17 mouse cellular contexts compared by ENCODE assay signal in the genomic region with DNA sequence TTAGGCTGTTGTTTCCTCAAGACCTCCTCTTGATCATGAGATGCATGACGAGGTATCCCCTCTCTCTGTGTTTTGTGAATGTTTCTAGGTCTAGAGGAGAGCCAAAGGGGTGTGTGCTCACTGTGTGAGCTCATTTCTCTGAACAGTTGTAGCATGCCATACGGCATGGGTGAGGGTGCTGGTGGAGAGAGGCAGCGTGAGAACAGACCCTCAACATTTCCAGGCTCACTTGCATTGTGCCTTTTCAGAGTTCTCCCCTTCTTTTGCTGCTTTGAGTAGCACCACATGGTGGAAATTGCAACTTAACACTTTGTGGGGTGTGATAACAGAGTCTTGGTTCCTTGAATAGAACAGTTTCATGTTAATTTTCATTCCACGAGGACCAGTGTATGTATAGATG.
DNase-seq lines count a peak whose midpoint lies in the region; ATAC-seq and TF ChIP-seq lines count a peak whose summit lies in the region.
"Had no signal": no experiment of that assay in that cellular context is flagged by ENCODE, and none has a peak within 500 bp of the region (broad histone marks: within the 10 kb centered on the region; RNA-seq: fewer than 3 reads in every experiment).

No protein-coding gene starts in this region.

- no peaks in the 10 kb centered on the region for H3K27me3 ChIP-seq in heart, embryonic 12.5 days (replicated peaks)
- H3K27me3 ChIP-seq in hindbrain, postnatal 0 days (ENCODE audit: insufficient read depth, low read length), result no peaks in the 10 kb centered on the region
- H3K27me3 ChIP-seq: embryonic facial prominence, embryonic 13.5 days; forebrain, embryonic 13.5 days; hindbrain, embryonic 13.5 days; intestine, embryonic 15.5 days had no signal

- no peak overlapping the region for H3K4me2 ChIP-seq in heart, embryonic 12.5 days
- no peak overlapping the region for H3K4me2 ChIP-seq in hindbrain, postnatal 0 days (ENCODE audit: low read depth, low read length)
- H3K4me2 ChIP-seq: embryonic facial prominence, embryonic 13.5 days; forebrain, embryonic 13.5 days; hindbrain, embryonic 13.5 days; intestine, embryonic 15.5 days had no signal

- intact Hi-C loops in heart, postnatal 10 days (cut with DNase I), result no loop called here

- H3K36me3 ChIP-seq in heart, embryonic 12.5 days, result no peaks in the 10 kb centered on the region
- no peaks in the 10 kb centered on the region for H3K36me3 ChIP-seq in hindbrain, postnatal 0 days (ENCODE audit: insufficient read depth, low read length)
- H3K36me3 ChIP-seq: embryonic facial prominence, embryonic 13.5 days; hindbrain, embryonic 13.5 days; intestine, embryonic 15.5 days had no signal

- no peak overlapping the region for H3K4me3 ChIP-seq in heart, embryonic 12.5 days
- H3K4me3 ChIP-seq in hindbrain, postnatal 0 days (ENCODE audit: low read length), result no peak overlapping the region
- H3K4me3 ChIP-seq: embryonic facial prominence, embryonic 13.5 days; forebrain, embryonic 13.5 days; hindbrain, embryonic 13.5 days; intestine, embryonic 15.5 days had no signal

- WGBS in heart, embryonic 12.5 days, result 55% methylated on average over 4 of the region's 4 CpGs
- WGBS in hindbrain, postnatal 0 days, result 84% methylated on average over 4 of the region's 4 CpGs

- no peaks in the 10 kb centered on the region for H3K4me1 ChIP-seq in heart, embryonic 12.5 days (replicated peaks)
- no peaks in the 10 kb centered on the region for H3K4me1 ChIP-seq in hindbrain, postnatal 0 days (ENCODE audit: insufficient read depth, low read length)
- H3K4me1 ChIP-seq: embryonic facial prominence, embryonic 13.5 days; forebrain, embryonic 13.5 days; hindbrain, embryonic 13.5 days; intestine, embryonic 15.5 days had no signal

- no peak overlapping the region for H3K9ac ChIP-seq in heart, embryonic 12.5 days
- no peak overlapping the region for H3K9ac ChIP-seq in hindbrain, postnatal 0 days (replicated peaks; ENCODE audit: low read length)
- H3K9ac ChIP-seq: embryonic facial prominence, embryonic 13.5 days; forebrain, embryonic 13.5 days; hindbrain, embryonic 13.5 days; intestine, embryonic 15.5 days had no signal

- H3K9me3 ChIP-seq in heart, embryonic 12.5 days (replicated peaks), result no peaks in the 10 kb centered on the region
- H3K9me3 ChIP-seq in hindbrain, postnatal 0 days (ENCODE audit: low read length), result no peaks in the 10 kb centered on the region
- H3K9me3 ChIP-seq: embryonic facial prominence, embryonic 13.5 days; forebrain, embryonic 13.5 days; hindbrain, embryonic 13.5 days; intestine, embryonic 15.5 days had no signal

- no peak for ATAC-seq in heart, embryonic 12.5 days (ENCODE audit: insufficient number of reproducible peaks, low FRiP score)
- no peak for ATAC-seq in hindbrain, postnatal 0 days
- ATAC-seq: forebrain, embryonic 13.5 days; intestine, embryonic 15.5 days had no signal

- H3K27ac ChIP-seq in heart, embryonic 12.5 days (ENCODE audit: poor library complexity, severe bottlenecking), result no peak overlapping the region
- no peak overlapping the region for H3K27ac ChIP-seq in hindbrain, postnatal 0 days
- H3K27ac ChIP-seq: embryonic facial prominence, embryonic 13.5 days; forebrain, embryonic 13.5 days; hindbrain, embryonic 13.5 days; intestine, embryonic 15.5 days had no signal

- TF ChIP-seq CTCF in hindbrain, postnatal 0 days (IDR thresholded peaks at IDR 0.05; ENCODE audit: low read depth), result no peak

- DNase-seq in heart, postnatal 10 days, result peak; percentile 1 to 3
- DNase-seq in right cerebral cortex, postnatal 10 days (ENCODE audit: low spot score in 2 of 2), result peak; percentile 37 to 72
- DNase-seq in right cerebral cortex, adult 2 months (ENCODE audit: low spot score in 2 of 2), result no peak
- DNase-seq in frontal cortex, adult 2 months (ENCODE audit: extremely low spot score in 1 of 2, low spot score in 1 of 2), result peak; percentile 15 to 17
- no peak for DNase-seq in hindbrain, postnatal 0 days (ENCODE audit: low spot score)
- no peak for DNase-seq in thymus, postnatal 36 days
- DNase-seq: adrenal gland, adult 8-10 months; adrenal gland, postnatal 36 days; cerebellum, adult 11-12 months; cerebellum, adult 9-10 months; cerebellum, postnatal 25 days; gastrocnemius, postnatal 36 days had no signal

Comparison
In these comparisons a context has a peak if more than half of its experiments do, and no peak if none do; other contexts are left out.
1. DNase-seq: peak in heart, postnatal 10 days (2 of 2), right cerebral cortex, postnatal 10 days (2 of 2) and frontal cortex, adult 2 months (2 of 2); none in right cerebral cortex, adult 2 months (0 of 2), hindbrain, postnatal 0 days (single experiment) and thymus, postnatal 36 days (0 of 2).